Mouse (Mus musculus): Measurements from ENCODE around the gene Fosl1.

Gene Fosl1

GRCm38 (mm10) chr19:5477004-5477667 lies 29.8 kb downstream of the Fosl1 start:
- POLR2A ChIA-PET: interaction anchor here in 3 of 4 experiments (0.5 to 28.9 kb wide), 17 partner anchors 8 to 993 kb away, joined by 3 to 735 read pairs (median 4); partner anchors contain the start of genes Cfl1 (in 3 of the 3), Mus81 (in 3 of the 3), Ctsw (in 2 of the 3) and AI837181 (in 1 of the 3)

GRCm38 (mm10) chr19:5477668-5478300 lies 30.4 kb downstream of the Fosl1 start:
- POLR2A ChIA-PET: interaction anchor here in 3 of 4 experiments (0.6 to 28.9 kb wide), 8 partner anchors 9 to 364 kb away, joined by 3 to 735 read pairs (median 30); partner anchors contain the start of genes Cfl1 (in 3 of the 3), Mus81 (in 3 of the 3), Ccdc85b (in 1 of the 3) and Ctsw (in 1 of the 3)
- CTCF ChIA-PET: interaction anchor here in 3 of 4 experiments (0.6 to 1.8 kb wide), 5 partner anchors 10 to 212 kb away, joined by 4 to 12 read pairs (median 7); partner anchors contain the start of gene Mus81 (in 2 of the 3)

More at GRCm38 (mm10) chr19:5477004-5477667, 29.8 kb downstream of the Fosl1 start:
- CTCF ChIA-PET: interaction anchor here in 2 of 4 experiments (1.3 to 1.8 kb wide), 2 partner anchors 10 to 11 kb away, joined by 5 to 7 read pairs; partner anchors contain the start of gene Mus81 (in 1 of the 2)

- ChIA-PET CTCF (no interaction called here), POLR2A (interaction anchor here in 2 of 4 experiments (1.6 to 28.9 kb wide), 6 partner anchors 7 to 16 kb away, joined by 7 to 735 read pairs (median 222); partner anchors contain the start of genes Ccdc85b (in 2 of the 2), Cfl1 (in 2 of the 2), Ctsw (in 2 of the 2) and Fibp (in 2 of the 2))
These were observed 32.7 kb downstream of the Fosl1 start for GRCm38 (mm10) chr19:5480016-5480415.

- ChIA-PET POLR2A (interaction anchor here in 3 of 4 experiments (0.7 to 28.9 kb wide), 8 partner anchors 5 to 604 kb away, joined by 3 to 735 read pairs (median 30); partner anchors contain the start of genes Ccdc85b (in 2 of the 3), Cfl1 (in 2 of the 3), Ctsw (in 2 of the 3) and Fibp (in 2 of the 3)), CTCF (interaction anchor here in 1 of 4 experiments (1.6 kb wide), 1 partner anchor 17 kb away, joined by 4 read pairs; no protein-coding TSS in a partner anchor)
These were observed 34.1 kb downstream of the Fosl1 start for GRCm38 (mm10) chr19:5481398-5481797.

- CTCF ChIA-PET: interaction anchor here in 1 of 4 experiments (1.0 to 1.3 kb wide), 2 partner anchors 20 kb away, joined by 5 to 6 read pairs; no protein-coding TSS in a partner anchor
- POLR2A ChIA-PET: interaction anchor here in 3 of 4 experiments (0.6 to 21.3 kb wide), 9 partner anchors 10 to 667 kb away, joined by 3 to 735 read pairs (median 4); partner anchors contain the start of genes Ccdc85b (in 2 of the 3), Ctsw (in 2 of the 3), Efemp2 (in 2 of the 3) and Fibp (in 2 of the 3)
These were observed 36.3 kb downstream of the Fosl1 start for GRCm38 (mm10) chr19:5483386-5484359.

- ChIA-PET POLR2A (interaction anchor here in 3 of 4 experiments (1.0 to 21.3 kb wide), 10 partner anchors 9 to 357 kb away, joined by 4 to 735 read pairs (median 5); partner anchors contain the start of genes Ccdc85b (in 3 of the 3), Ctsw (in 2 of the 3), Efemp2 (in 2 of the 3) and Fibp (in 2 of the 3)), CTCF (interaction anchor here in 1 of 4 experiments (1.0 kb wide), 1 partner anchor 21 kb away, joined by 6 read pairs; no protein-coding TSS in a partner anchor)
These were observed 37.1 kb downstream of the Fosl1 start for GRCm38 (mm10) chr19:5484496-5484895.

GRCm38 (mm10) chr19:5485371-5485770 lies 38.0 kb downstream of the Fosl1 start:
- ChIA-PET POLR2A (interaction anchor here in 3 of 4 experiments (1.0 to 21.3 kb wide), 11 partner anchors 9 to 356 kb away, joined by 3 to 735 read pairs (median 5); partner anchors contain the start of genes Ccdc85b (in 3 of the 3), Ctsw (in 2 of the 3), Fibp (in 2 of the 3) and AI837181 (in 1 of the 3)), CTCF (interaction anchor here in 1 of 4 experiments (2.7 kb wide), 1 partner anchor 11 kb away, joined by 8 read pairs; no protein-coding TSS in a partner anchor)

- ChIA-PET POLR2A (interaction anchor here in 3 of 4 experiments (0.8 to 21.3 kb wide), 16 partner anchors 9 to 599 kb away, joined by 3 to 735 read pairs (median 21); partner anchors contain the start of genes Ccdc85b (in 3 of the 3), Efemp2 (in 3 of the 3), AI837181 (in 2 of the 3) and Ctsw (in 2 of the 3)), CTCF (interaction anchor here in 1 of 4 experiments (2.7 to 4.7 kb wide), 3 partner anchors 10 to 82 kb away, joined by 8 to 118 read pairs (median 16); partner anchors contain the start of genes Ap5b1, Ctsw and Fibp)
These were observed 38.5 kb downstream of the Fosl1 start for GRCm38 (mm10) chr19:5485821-5486220.

GRCm38 (mm10) chr19:5486286-5486685 lies 38.9 kb downstream of the Fosl1 start:
- ChIA-PET POLR2A (interaction anchor here in 3 of 4 experiments (0.8 to 21.3 kb wide), 19 partner anchors 10 to 599 kb away, joined by 3 to 735 read pairs (median 28); partner anchors contain the start of genes Efemp2 (in 3 of the 3), AI837181 (in 2 of the 3), Ccdc85b (in 2 of the 3) and Ctsw (in 2 of the 3)), CTCF (interaction anchor here in 2 of 4 experiments (0.7 to 4.7 kb wide), 7 partner anchors 10 to 110 kb away, joined by 3 to 118 read pairs (median 8); partner anchors contain the start of genes Ap5b1 (in 1 of the 2), Ctsw (in 1 of the 2) and Fibp (in 1 of the 2))

- ChIA-PET POLR2A (interaction anchor here (0.7 to 21.3 kb wide), 45 partner anchors 7 to 599 kb away, joined by 3 to 735 read pairs (median 21); partner anchors contain the start of genes Ccdc85b (in 3 of the 4), Efemp2 (in 3 of the 4), Fibp (in 3 of the 4) and AI837181 (in 2 of the 4)), CTCF (interaction anchor here (0.6 to 4.7 kb wide), 31 partner anchors 9 to 529 kb away, joined by 3 to 118 read pairs (median 8); partner anchors contain the start of genes Efemp2 (in 3 of the 4), Fibp (in 3 of the 4), Ctsw (in 2 of the 4) and AI837181 (in 1 of the 4))
These were observed 39.4 kb downstream of the Fosl1 start for GRCm38 (mm10) chr19:5486771-5487170.

- ChIA-PET POLR2A (interaction anchor here (0.5 to 21.3 kb wide), 165 partner anchors 8 to 790 kb away, joined by 3 to 735 read pairs (median 5); partner anchors contain the start of genes Ccdc85b (in 4 of the 4), Ctsw (in 4 of the 4), Efemp2 (in 4 of the 4) and Fibp (in 4 of the 4)), CTCF (interaction anchor here (0.5 to 4.7 kb wide), 93 partner anchors 8 to 1769 kb away, joined by 3 to 118 read pairs (median 4); partner anchors contain the start of genes Ap5b1 (in 3 of the 4), Efemp2 (in 3 of the 4), Fibp (in 3 of the 4) and Snx32 (in 3 of the 4))
These were observed 40.6 kb downstream of the Fosl1 start, which contains the start of gene Mus81 for GRCm38 (mm10) chr19:5487768-5488550. Gene Mus81, minus strand, starts transcription at chr19:5488402.

- ChIA-PET CTCF (interaction anchor here (0.6 to 4.7 kb wide), 37 partner anchors 10 to 1179 kb away, joined by 3 to 118 read pairs (median 7); partner anchors contain the start of genes Ap5b1 (in 3 of the 4), Snx32 (in 3 of the 4), Ctsw (in 2 of the 4) and Fibp (in 2 of the 4)), POLR2A (interaction anchor here (0.5 to 21.3 kb wide), 168 partner anchors 9 to 1660 kb away, joined by 3 to 735 read pairs (median 5); partner anchors contain the start of genes Snx32 (in 4 of the 4), AI837181 (in 3 of the 4), Banf1 (in 3 of the 4) and Ccdc85b (in 3 of the 4))
These were observed 41.7 kb downstream of the Fosl1 start for GRCm38 (mm10) chr19:5488878-5489571.

GRCm38 (mm10) chr19:5489721-5490120 lies 42.4 kb downstream of the Fosl1 start:
- POLR2A ChIA-PET: interaction anchor here (0.5 to 21.3 kb wide), 184 partner anchors 9 to 874 kb away, joined by 3 to 735 read pairs (median 5); partner anchors contain the start of genes Snx32 (in 4 of the 4), AI837181 (in 3 of the 4), Ap5b1 (in 3 of the 4) and Banf1 (in 3 of the 4)

More at GRCm38 (mm10) chr19:5489721-5490120, 42.4 kb downstream of the Fosl1 start:
- CTCF ChIA-PET: interaction anchor here (0.7 to 4.7 kb wide), 19 partner anchors 10 to 410 kb away, joined by 3 to 118 read pairs (median 6); partner anchors contain the start of genes Ap5b1 (in 2 of the 4), Snx32 (in 2 of the 4), Ccdc85b (in 1 of the 4) and Ctsw (in 1 of the 4)

Measured in embryonic stem cell, embryonic (primary cell).